Mouse (Mus musculus): Measurements from ENCODE around the gene Mbnl1. TPM values are rescaled to one million over a fixed set of nuclear protein-coding genes. Genes with fewer than 3 reads are reported as not detected.
A peak's percentile ranks its signal among the peaks of the same experiment; 100 is the strongest.

Gene Mbnl1
- polyA plus RNA-seq, 1 experiment from 2014 or later = 101 TPM

DNA sequence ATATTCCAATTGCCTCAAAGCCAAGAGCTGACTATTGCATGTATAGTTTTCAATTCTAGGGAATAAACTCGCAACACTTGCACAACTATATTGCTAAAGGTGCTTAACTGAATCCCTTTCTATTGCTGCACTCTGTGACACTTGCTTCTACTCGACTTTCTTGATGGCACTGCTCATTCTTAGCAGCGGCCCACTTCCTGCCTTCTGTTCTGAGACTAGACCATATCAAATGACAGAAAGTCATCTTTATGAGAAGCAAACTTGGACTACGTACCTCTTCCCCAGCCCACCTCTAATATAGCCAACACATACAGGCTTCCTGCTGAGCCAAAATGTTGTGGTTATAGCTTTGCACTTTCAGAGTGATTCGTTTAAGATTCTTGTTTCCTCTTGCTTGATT, 23.6 kb downstream of the Mbnl1 start:
- no peaks in the 10 kb centered on the region for H3K36me3 ChIP-seq
- H3K4me3 ChIP-seq = no peak overlapping the region
- H3K9me3 ChIP-seq = no peaks in the 10 kb centered on the region
- WGBS = 65% methylated on average over 5 of the region's 5 CpGs
- no peak for ATAC-seq (ENCODE audit: insufficient number of reproducible peaks, insufficient read depth, low FRiP score, low TSS enrichment, low read depth)
- H3K4me1 ChIP-seq = peaks cover 17% of the 10 kb centered on the region
- H3K27me3 ChIP-seq = no peaks in the 10 kb centered on the region
- H3K27ac ChIP-seq = no peak overlapping the region
- H3K9ac ChIP-seq = no peak overlapping the region
- H3K4me2 ChIP-seq = no peak overlapping the region

GRCm38 (mm10) chr3:60498151-60498550, 25.5 kb downstream of the Mbnl1 start:
- H3K9me3 ChIP-seq = no peaks in the 10 kb centered on the region
- no peak overlapping the region for H3K4me3 ChIP-seq
- no peak overlapping the region for H3K4me2 ChIP-seq
- 84% methylated on average over 2 of the region's 2 CpGs for WGBS
- H3K4me1 ChIP-seq = peaks cover 28% of the 10 kb centered on the region
- no peaks in the 10 kb centered on the region for H3K36me3 ChIP-seq
- no peaks in the 10 kb centered on the region for H3K27me3 ChIP-seq
- no peak overlapping the region for H3K27ac ChIP-seq
- no peak overlapping the region for H3K9ac ChIP-seq
- ATAC-seq (ENCODE audit: insufficient number of reproducible peaks, insufficient read depth, low FRiP score, low TSS enrichment, low read depth) = no peak

DNA sequence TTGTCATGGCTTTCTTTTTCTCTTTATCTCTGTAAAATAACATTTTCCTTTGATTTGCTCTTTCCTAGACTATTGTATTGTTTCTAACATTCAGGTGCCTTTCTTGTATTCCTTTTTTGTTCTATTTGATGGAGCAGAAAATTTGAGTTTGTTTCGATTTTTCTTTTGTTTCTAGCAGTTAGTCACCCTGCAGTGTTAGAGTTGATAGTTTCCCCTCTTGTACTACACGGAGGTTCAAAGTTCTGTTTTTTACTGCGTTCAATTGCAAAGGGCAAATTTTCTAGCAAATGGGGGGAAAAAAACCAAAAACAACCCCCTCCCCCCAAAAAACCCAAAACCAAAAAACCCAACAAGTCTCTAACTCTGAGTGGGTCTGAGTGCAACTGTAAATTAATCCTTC, 26.0 kb downstream of the Mbnl1 start:
- Histone ChIP-seq H3K9me3 (no peaks in the 10 kb centered on the region), H3K4me2 (no peak overlapping the region), H3K36me3 (no peaks in the 10 kb centered on the region), H3K4me1 (peaks cover 33% of the 10 kb centered on the region), H3K27ac (no peak overlapping the region), H3K27me3 (no peaks in the 10 kb centered on the region), H3K4me3 (no peak overlapping the region), H3K9ac (no peak overlapping the region)
- ATAC-seq (ENCODE audit: insufficient number of reproducible peaks, insufficient read depth, low FRiP score, low TSS enrichment, low read depth) = no peak
- 87% methylated on average over 3 of the region's 3 CpGs for WGBS

DNA sequence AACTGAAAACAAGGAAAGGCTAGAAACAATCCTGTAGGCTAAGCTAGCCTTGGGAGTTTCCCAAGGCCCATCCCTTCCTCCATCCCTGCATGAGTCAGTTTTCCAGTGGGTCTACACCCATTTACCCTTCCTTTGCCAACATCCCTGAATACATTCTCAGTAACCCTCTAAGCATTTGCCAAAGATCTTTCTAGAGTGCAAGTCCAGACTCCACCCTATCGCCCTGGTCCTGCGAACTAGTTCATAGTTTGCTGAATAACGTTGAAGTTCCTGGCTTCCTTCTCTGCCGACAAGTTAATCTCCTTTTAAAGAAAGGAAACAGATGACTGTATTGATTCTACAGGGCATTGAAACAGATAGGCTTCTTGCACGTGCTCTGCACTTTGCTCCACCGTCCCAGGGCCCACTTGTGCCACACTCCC, 26.5 kb downstream of the Mbnl1 start:
- ATAC-seq (ENCODE audit: insufficient number of reproducible peaks, insufficient read depth, low FRiP score, low TSS enrichment, low read depth) = no peak
- Histone ChIP-seq H3K9ac (no peak overlapping the region), H3K27ac (no peak overlapping the region; the same call in 1 of the 2 replicates), H3K4me3 (no peak overlapping the region), H3K4me2 (no peak overlapping the region), H3K36me3 (no peaks in the 10 kb centered on the region), H3K9me3 (no peaks in the 10 kb centered on the region), H3K4me1 (peaks cover 35% of the 10 kb centered on the region), H3K27me3 (no peaks in the 10 kb centered on the region)
- WGBS = 63% methylated on average over 6 of the region's 6 CpGs

- peak overlapping the region; percentile 69 for H3K4me2 ChIP-seq
- WGBS = 43% methylated on average over 7 of the region's 7 CpGs
- peak overlapping the region; percentile 99 for H3K27ac ChIP-seq
- ATAC-seq (ENCODE audit: insufficient number of reproducible peaks, insufficient read depth, low FRiP score, low TSS enrichment, low read depth) = no peak
- peak overlapping the region; percentile 95 for H3K9ac ChIP-seq
- no peaks in the 10 kb centered on the region for H3K36me3 ChIP-seq
- H3K4me1 ChIP-seq = peaks cover 42% of the 10 kb centered on the region
- H3K27me3 ChIP-seq = no peaks in the 10 kb centered on the region
- H3K4me3 ChIP-seq = peak overlapping the region; percentile 87
- no peaks in the 10 kb centered on the region for H3K9me3 ChIP-seq
Measured at GRCm38 (mm10) chr3:60499718-60500450, 27.3 kb downstream of the Mbnl1 start.

DNA sequence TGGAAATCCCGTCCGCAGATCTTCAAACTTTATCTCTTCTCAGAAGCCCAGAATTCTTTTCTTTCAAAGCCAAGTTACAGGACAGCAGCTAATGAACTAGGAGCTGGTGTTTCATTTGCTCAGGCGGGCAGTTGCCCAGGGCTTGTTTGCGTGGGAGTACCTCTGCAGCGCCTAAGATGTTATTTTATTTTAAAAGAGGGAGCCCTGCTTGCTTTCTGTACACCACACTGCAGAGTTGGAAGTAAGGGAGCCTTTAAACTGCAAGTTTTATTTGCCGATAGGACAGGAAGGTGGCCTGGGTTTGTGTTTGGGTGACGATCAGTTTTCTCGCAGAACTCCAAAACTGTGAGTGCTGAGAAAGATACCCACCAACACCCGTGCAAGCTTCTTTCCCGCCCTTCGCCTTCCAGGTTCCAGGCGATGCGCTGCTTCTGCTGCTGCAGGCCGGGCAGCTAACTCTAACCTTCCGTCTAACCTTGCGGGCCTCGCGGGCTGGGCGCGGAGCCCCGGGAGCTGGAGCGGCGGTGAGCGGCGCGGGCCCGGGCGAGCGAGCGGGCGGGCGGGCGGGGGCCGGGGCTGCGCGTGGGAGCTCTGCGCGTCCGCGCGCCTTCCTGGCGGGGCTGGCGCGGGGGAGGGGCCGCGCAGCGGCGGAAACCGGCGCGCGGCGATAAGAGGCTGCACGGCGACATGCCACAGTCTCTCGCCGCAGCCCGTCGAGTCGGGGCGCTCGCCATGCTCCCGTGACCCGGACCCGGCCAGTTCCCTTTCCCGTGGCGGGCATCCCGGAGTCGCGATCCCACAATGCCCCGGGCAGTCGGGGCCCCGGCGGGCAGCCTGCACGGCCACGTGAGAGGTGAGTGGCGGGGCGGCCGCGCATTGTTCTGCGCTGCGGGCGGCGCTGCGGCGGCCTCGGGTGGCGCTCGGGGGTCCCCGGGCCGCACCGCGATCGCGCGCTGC, 28.2 kb downstream of the Mbnl1 start:
- Histone ChIP-seq H3K9me3 (no peaks in the 10 kb centered on the region), H3K27ac (peak overlapping the region; percentile 99), H3K36me3 (no peaks in the 10 kb centered on the region), H3K9ac (peak overlapping the region; percentile 95), H3K27me3 (no peaks in the 10 kb centered on the region), H3K4me2 (peak overlapping the region; percentile 69), H3K4me1 (peaks cover 45% of the 10 kb centered on the region), H3K4me3 (peak overlapping the region; percentile 87)
- under 1% methylated on average over 77 of the region's 96 CpGs for WGBS
- peak; percentile 81 for ATAC-seq (ENCODE audit: insufficient number of reproducible peaks, insufficient read depth, low FRiP score, low TSS enrichment, low read depth)

GRCm38 (mm10) chr3:60501561-60502151, 29.0 kb downstream of the Mbnl1 start:
- Histone ChIP-seq H3K4me2 (peak overlapping the region; percentile 69), H3K9me3 (no peaks in the 10 kb centered on the region), H3K4me1 (peaks cover 45% of the 10 kb centered on the region), H3K36me3 (no peaks in the 10 kb centered on the region), H3K9ac (peak overlapping the region; percentile 95), H3K4me3 (peak overlapping the region; percentile 87), H3K27me3 (no peaks in the 10 kb centered on the region), H3K27ac (peak overlapping the region; percentile 99)
- peak; percentile 85 for ATAC-seq (ENCODE audit: insufficient number of reproducible peaks, insufficient read depth, low FRiP score, low TSS enrichment, low read depth)
- under 1% methylated on average over 22 of the region's 29 CpGs for WGBS

- peak overlapping the region; percentile 95 for H3K9ac ChIP-seq
- no peak for ATAC-seq (ENCODE audit: insufficient number of reproducible peaks, insufficient read depth, low FRiP score, low TSS enrichment, low read depth)
- WGBS = 8% methylated on average over 7 of the region's 7 CpGs
- peak overlapping the region; percentile 99 for H3K27ac ChIP-seq
- H3K4me3 ChIP-seq = peak overlapping the region; percentile 87
- no peaks in the 10 kb centered on the region for H3K27me3 ChIP-seq
- no peaks in the 10 kb centered on the region for H3K9me3 ChIP-seq
- H3K4me2 ChIP-seq = peak overlapping the region; percentile 69
- no peaks in the 10 kb centered on the region for H3K36me3 ChIP-seq
- H3K4me1 ChIP-seq = peaks cover 47% of the 10 kb centered on the region
Measured at GRCm38 (mm10) chr3:60502155-60502987, 29.7 kb downstream of the Mbnl1 start.

GRCm38 (mm10) chr3:60503196-60503595, 30.6 kb downstream of the Mbnl1 start:
- no peaks in the 10 kb centered on the region for H3K27me3 ChIP-seq
- WGBS = 25% methylated on average over 7 of the region's 7 CpGs
- peak overlapping the region; percentile 21; the same call in 1 of the 2 replicates for H3K9ac ChIP-seq
- H3K4me1 ChIP-seq = peaks cover 47% of the 10 kb centered on the region
- no peaks in the 10 kb centered on the region for H3K36me3 ChIP-seq
- H3K27ac ChIP-seq = peak overlapping the region; percentile 99
- H3K4me3 ChIP-seq = peak overlapping the region; percentile 87
- no peak for ATAC-seq (ENCODE audit: insufficient number of reproducible peaks, insufficient read depth, low FRiP score, low TSS enrichment, low read depth)
- H3K4me2 ChIP-seq = peak overlapping the region; percentile 69
- H3K9me3 ChIP-seq = no peaks in the 10 kb centered on the region

- no peak overlapping the region for H3K4me3 ChIP-seq
- H3K4me2 ChIP-seq = peak overlapping the region; percentile 24
- no peak for ATAC-seq (ENCODE audit: insufficient number of reproducible peaks, insufficient read depth, low FRiP score, low TSS enrichment, low read depth)
- H3K36me3 ChIP-seq = no peaks in the 10 kb centered on the region
- H3K4me1 ChIP-seq = peaks cover 36% of the 10 kb centered on the region
- 58% methylated on average over 5 of the region's 5 CpGs for WGBS
- no peak overlapping the region for H3K9ac ChIP-seq
- no peaks in the 10 kb centered on the region for H3K27me3 ChIP-seq
- no peaks in the 10 kb centered on the region for H3K9me3 ChIP-seq
- H3K27ac ChIP-seq = no peak overlapping the region
Measured at GRCm38 (mm10) chr3:60504775-60505430, 32.3 kb downstream of the Mbnl1 start.

Measured in embryonic facial prominence, embryonic 13.5 days (tissue).